Mouse (Mus musculus) G1E (cell line): Measurements from ENCODE around the gene Cog8.

Experiments
- CTCF ChIP-seq: IDR thresholded peaks from 2 replicates; pipeline ENCODE4 v1.5.1; 2012; ENCODE audit warnings: low read depth, low read length, inconsistent platforms, mixed read lengths
- GATA1 ChIP-seq: IDR thresholded peaks from 2 replicates; pipeline ENCODE4 v1.6.1; 2012; ENCODE audit warnings: borderline replicate concordance, low read length, inconsistent platforms, mixed read lengths
- TAL1 ChIP-seq: conservative IDR thresholded peaks from 2 replicates; pipeline ENCODE4 v1.6.1; 2012; ENCODE audit warnings: low read depth, low read length, inconsistent platforms, mixed read lengths

DNA sequence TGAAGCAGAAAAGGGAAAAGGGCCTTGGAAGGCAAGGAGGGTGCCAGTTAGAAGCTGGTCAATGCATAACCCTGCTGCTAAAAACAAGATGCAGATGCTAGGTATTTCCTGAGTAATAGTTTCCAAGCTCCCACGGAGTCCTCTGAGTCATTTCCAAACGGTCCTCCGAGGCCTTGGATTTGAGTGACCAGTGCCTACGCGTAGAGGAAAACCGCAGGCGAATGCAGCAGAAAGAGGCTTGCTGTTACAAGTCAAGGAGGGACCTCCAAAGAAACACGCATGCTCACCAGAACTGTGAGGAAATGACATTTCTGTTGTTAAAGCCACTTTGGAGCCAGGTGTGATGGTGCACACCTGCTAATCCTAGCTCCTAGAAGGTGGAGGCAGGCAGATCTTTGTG lies 33.0 kb downstream of the Cog8 start:
- TF ChIP-seq CTCF = no peak
- no peak for TF ChIP-seq GATA1
- TF ChIP-seq TAL1 = no peak
